Comparison of ENCODE assay signal across 15 mouse cellular contexts in genomic region chr13:24244613-24245012, GRCm38 (mm10). TPM values are rescaled to one million over a fixed set of nuclear protein-coding genes. Genes with fewer than 3 reads are reported as not detected.
DNase-seq lines count a peak whose midpoint lies in the region; ATAC-seq and TF ChIP-seq lines count a peak whose summit lies in the region.
"Had no signal": no experiment of that assay in that cellular context is flagged by ENCODE, and none has a peak within 500 bp of the region (broad histone marks: within the 10 kb centered on the region; RNA-seq: fewer than 3 reads in every experiment).

No protein-coding gene starts in this region.

- H3K4me2 ChIP-seq in heart, embryonic 11.5 days: no peak overlapping the region
- H3K4me2 ChIP-seq: heart, embryonic 15.5 days; limb, embryonic 13.5 days had no signal

- peaks cover 5% of the 10 kb centered on the region; the same call in 1 of the 2 replicates for H3K4me1 ChIP-seq in heart, embryonic 11.5 days (ENCODE audit: control insufficient read depth, insufficient read depth, low read length)
- H3K4me1 ChIP-seq in kidney, adult 2 months (ENCODE audit: control insufficient read depth, insufficient read depth, low read length): peaks cover 18% of the 10 kb centered on the region
- peaks cover 24% of the 10 kb centered on the region for H3K4me1 ChIP-seq in olfactory bulb, adult 2 months (ENCODE audit: control insufficient read depth, insufficient read depth, low read length)

- H3K9me3 ChIP-seq in heart, embryonic 11.5 days (replicated peaks; ENCODE audit: control insufficient read depth, low read length): no peaks in the 10 kb centered on the region
- H3K9me3 ChIP-seq: G1E; heart, embryonic 15.5 days; limb, embryonic 13.5 days had no signal

- no peaks in the 10 kb centered on the region for H3K36me3 ChIP-seq in heart, embryonic 11.5 days (ENCODE audit: control insufficient read depth, insufficient read depth, low read length)
- no peaks in the 10 kb centered on the region for H3K36me3 ChIP-seq in kidney, adult 2 months (ENCODE audit: control insufficient read depth, insufficient read depth, low read length)
- H3K36me3 ChIP-seq: G1E; heart, embryonic 15.5 days; limb, embryonic 13.5 days had no signal

- TF ChIP-seq CTCF in kidney, adult 2 months (conservative IDR thresholded peaks at IDR 0.05; ENCODE audit: insufficient read depth, insufficient read length, low read depth, low read length): no peak
- TF ChIP-seq CTCF in olfactory bulb, adult 2 months (IDR thresholded peaks at IDR 0.05; ENCODE audit: insufficient read depth, low read depth, low read length): no peak
- TF ChIP-seq CTCF in left cerebral cortex, adult 2 months (IDR thresholded peaks at IDR 0.05): no peak

- no peak for TF ChIP-seq POLR2A in kidney, adult 2 months (IDR thresholded peaks at IDR 0.05; ENCODE audit: low read depth, low read length)
- no peak for TF ChIP-seq POLR2A in olfactory bulb, adult 2 months (IDR thresholded peaks at IDR 0.05; ENCODE audit: insufficient read depth, low read depth, low read length)

- DNase-seq in heart, adult 11 months: peak; percentile 96
- DNase-seq in kidney, postnatal 4 days: peak; percentile 40 to 49
- no peak for DNase-seq in kidney, adult 2 months
- peak; percentile 26 to 43 for DNase-seq in heart, postnatal 36 days
- no peak for DNase-seq in adrenal gland, postnatal 36 days
- DNase-seq in left cerebral cortex, adult 2 months (ENCODE audit: extremely low spot score in 1 of 2, low spot score in 2 of 2): no peak
- DNase-seq: B cell, adult 2 months; kidney, postnatal 25 days; liver, postnatal 0 days; thymus, adult 18-20 months had no signal

- WGBS in heart, embryonic 11.5 days (ENCODE audit: insufficient replicate concordance): 54% methylated on average over 11 of the region's 11 CpGs
- WGBS in kidney, adult 2 months: 67% methylated on average over 11 of the region's 11 CpGs
- WGBS in olfactory bulb, adult 2 months: 47% methylated on average over 11 of the region's 11 CpGs

- intact Hi-C loops in heart, postnatal 36 days (cut with DNase I): no loop called here
- intact Hi-C loops in left cerebral cortex, adult 2 months (cut with DNase I): no loop called here

- ATAC-seq in heart, embryonic 11.5 days (replicated peaks; ENCODE audit: insufficient number of reproducible peaks, low FRiP score, low TSS enrichment): no peak
- ATAC-seq: liver, postnatal 0 days had no signal

- H3K27me3 ChIP-seq in heart, embryonic 11.5 days (ENCODE audit: control insufficient read depth, insufficient read depth, low read length): no peaks in the 10 kb centered on the region
- no peaks in the 10 kb centered on the region for H3K27me3 ChIP-seq in kidney, adult 2 months (replicated peaks; ENCODE audit: control insufficient read depth, insufficient read depth, low read length)
- H3K27me3 ChIP-seq: heart, embryonic 15.5 days; limb, embryonic 13.5 days had no signal

- H3K9ac ChIP-seq in heart, embryonic 11.5 days (ENCODE audit: low read depth, low read length): no peak overlapping the region
- H3K9ac ChIP-seq: heart, embryonic 15.5 days; limb, embryonic 13.5 days; liver, postnatal 0 days had no signal

- no peak overlapping the region for H3K27ac ChIP-seq in heart, embryonic 11.5 days (ENCODE audit: low read depth, low read length)
- H3K27ac ChIP-seq in kidney, adult 2 months (ENCODE audit: insufficient read depth, low read depth, low read length): no peak overlapping the region
- peak overlapping the region; percentile 23; the same call in 1 of the 2 replicates for H3K27ac ChIP-seq in olfactory bulb, adult 2 months (ENCODE audit: insufficient read depth, low read depth, low read length)
- no peak overlapping the region for H3K27ac ChIP-seq in left cerebral cortex, adult 2 months
- H3K27ac ChIP-seq: heart, embryonic 15.5 days; limb, embryonic 13.5 days had no signal

- no peak overlapping the region for H3K4me3 ChIP-seq in heart, embryonic 11.5 days (ENCODE audit: low read depth, low read length)
- H3K4me3 ChIP-seq in kidney, adult 2 months (ENCODE audit: insufficient read depth, low read depth, low read length): no peak overlapping the region
- H3K4me3 ChIP-seq in olfactory bulb, adult 2 months (ENCODE audit: insufficient read depth, low read depth, low read length): no peak overlapping the region
- no peak overlapping the region for H3K4me3 ChIP-seq in left cerebral cortex, adult 2 months
- H3K4me3 ChIP-seq: heart, embryonic 15.5 days; limb, embryonic 13.5 days had no signal

RNA-seq across cellular contexts. Expression of gene Carmil1, which starts 36.0 kb away (rescaled TPM):
- polyA plus RNA-seq in heart, embryonic 11.5 days (2014; fragmentation: Nextera tagmentation; extraction: Ambion mirVana): 8.4 and 12.1 TPM in 2 replicates
- 6.9 and 7.7 TPM in 2 replicates for polyA plus RNA-seq in kidney, adult 2 months (2012; rRNA removed)
- 1 to 10 TPM; 7.1 to 9.5 TPM for total RNA-seq in heart, postnatal 36 days (2021)
- polyA plus RNA-seq in olfactory bulb, adult 2 months (2012; ENCODE audit: insufficient read depth, insufficient read length, low replicate concordance, missing spikeins): not detected in 2 replicates
- 10 to 100 TPM; 52.0 to 60.9 TPM for total RNA-seq in adrenal gland, postnatal 36 days (2021)
- total RNA-seq in left cerebral cortex, adult 2 months (2021): 10 to 100 TPM; 32.5 to 34.3 TPM

Comparison
In these comparisons a context has a peak if more than half of its experiments do, and no peak if none do; other contexts are left out.
1. DNase-seq: peak in heart, adult 11 months (single experiment), kidney, postnatal 4 days (2 of 2) and heart, postnatal 36 days (2 of 2); none in kidney, adult 2 months (single experiment), adrenal gland, postnatal 36 days (0 of 2) and left cerebral cortex, adult 2 months (0 of 2).